Mouse (Mus musculus) ES-E14 (cell line): ENCODE data around the gene Golga2. TPM values are rescaled to one million over a fixed set of nuclear protein-coding genes. Genes with fewer than 3 reads are reported as not detected.
A peak's percentile ranks its signal among the peaks of the same experiment; 100 is the strongest.

ENCODE experiments used
- DNase-seq: peaks from one replicate; pipeline ENCODE4 v3.0.0-alpha.2; 2013; ENCODE audit warnings: low read depth, low spot score
- H3K27ac ChIP-seq: 2 replicates; pipeline ENCODE4 v1.5.1; 2012; ENCODE audit warnings: low read depth, mild to moderate bottlenecking, low read length, moderate library complexity, mixed read lengths; ENCODE audit not compliant: poor library complexity, insufficient read depth, severe bottlenecking
- H3K36me3 ChIP-seq: 2 replicates; pipeline ENCODE4 v1.6.1; 2012; ENCODE audit warnings: mild to moderate bottlenecking, low read length, moderate library complexity, mixed read lengths; ENCODE audit not compliant: control insufficient read depth, poor library complexity, insufficient read depth, severe bottlenecking
- H3K4me1 ChIP-seq, 2 experiments: fragments of 150-350 bp in 1 of 2; sonication (generic) in 1 of 2; 2 replicates each; pipeline ENCODE4 v1.6.1; 2012; ENCODE audit warnings: low read length in 2 of 2, mild to moderate bottlenecking in 1 of 2, mixed read lengths in 1 of 2; ENCODE audit not compliant: control insufficient read depth in 2 of 2, insufficient read depth in 2 of 2, poor library complexity in 1 of 2
- H3K4me3 ChIP-seq, 2 experiments: fragments of 150-350 bp in 1 of 2; sonication (generic) in 1 of 2; 2 replicates each; pipeline ENCODE4 v1.5.1; 2012; ENCODE audit warnings: low read length in 2 of 2, low read depth in 1 of 2, mild to moderate bottlenecking in 1 of 2, mixed read lengths in 1 of 2; ENCODE audit not compliant: insufficient read depth in 1 of 2, poor library complexity in 1 of 2, severe bottlenecking in 1 of 2
- H3K9ac ChIP-seq: 2 replicates; pipeline ENCODE4 v1.6.1; 2012; ENCODE audit warnings: low read depth, mild to moderate bottlenecking, low read length, mixed read lengths; ENCODE audit not compliant: poor library complexity, insufficient read depth, severe bottlenecking
- H3K9me3 ChIP-seq: fragments of 150-350 bp; sonication (generic); 2 replicates; pipeline ENCODE4 v1.6.1; 2012; ENCODE audit warnings: low read depth, mild to moderate bottlenecking, low read length; ENCODE audit not compliant: control insufficient read depth, insufficient read depth
- CHD2 ChIP-seq: IDR thresholded peaks from 2 replicates; pipeline ENCODE4 v1.6.1; 2014; ENCODE audit warnings: mild to moderate bottlenecking, low read depth, low read length, inconsistent platforms
- HCFC1 ChIP-seq: IDR thresholded peaks from 2 replicates; pipeline ENCODE4 v1.6.1; 2012; ENCODE audit warnings: low read length, inconsistent platforms, borderline replicate concordance; ENCODE audit not compliant: insufficient read depth
- MAFK ChIP-seq: IDR thresholded peaks from 2 replicates; pipeline ENCODE4 v1.6.1; 2014; ENCODE audit warnings: mild to moderate bottlenecking, low read depth, low read length, inconsistent platforms; ENCODE audit not compliant: insufficient read depth
- ZC3H11A ChIP-seq: IDR thresholded peaks from 2 replicates; pipeline ENCODE4 v1.6.1; 2012; ENCODE audit warnings: low read depth, mild to moderate bottlenecking, inconsistent platforms, low read length, borderline replicate concordance
- ZNF384 ChIP-seq: IDR thresholded peaks from 2 replicates; pipeline ENCODE4 v1.6.1; 2012; ENCODE audit warnings: low read depth, low read length, inconsistent platforms
- in situ Hi-C, 2 experiments: fragments of 600-800 bp; cut with MboI; formaldehyde crosslinking; loops; one replicate each; pipeline ENCODE4 v1.15.1; 2025; ENCODE audit warnings: low sequenced_read_pairs in 2 of 2, inconsistent platforms in 1 of 2; ENCODE audit not compliant: unreplicated experiment in 2 of 2
- total RNA-seq: library from RNA; depleted of rRNA; stranded (reverse); fragments of 300-350 nt; gene quantifications from 2 replicates; pipeline ENCODE4 v1.2.3, GENCODE M21; 2012

The Golga2 gene
- total RNA-seq, 1 experiment = 42.2 TPM

GRCm38 (mm10) chr2:32258887-32259533 lies 28.2 kb upstream of the Golga2 start:
- peaks cover 0 to 8% of the 10 kb centered on the region in 2 experiments; a peak in 1 of 4 replicates for H3K4me1 ChIP-seq
- H3K27ac ChIP-seq = 0 out of 2 replicates have a peak overlapping the region, but pooled peaks have one; percentile 13
- TF ChIP-seq MAFK = no peak
- no peak for TF ChIP-seq ZC3H11A
- no peak for TF ChIP-seq ZNF384
- TF ChIP-seq HCFC1 = no peak
- no peak for TF ChIP-seq CHD2
- H3K9ac ChIP-seq = peak overlapping the region; percentile 96
- peak overlapping the region; percentile 75 to 97 for H3K4me3 ChIP-seq
- peaks cover 24% of the 10 kb centered on the region for H3K36me3 ChIP-seq
- in situ Hi-C loops = no loop called here
- no peak for DNase-seq
- H3K9me3 ChIP-seq = no peaks in the 10 kb centered on the region

- peaks cover 18% of the 10 kb centered on the region for H3K36me3 ChIP-seq
- peaks cover 0 to 8% of the 10 kb centered on the region in 2 experiments; a peak in 1 of 4 replicates for H3K4me1 ChIP-seq
- peak within 1 kb of the TSS; percentile 75 to 97 for H3K4me3 ChIP-seq
- no peaks in the 10 kb centered on the region for H3K9me3 ChIP-seq
- peak within 1 kb of the TSS; percentile 47; the same call in 1 of the 2 replicates for H3K27ac ChIP-seq
- TF ChIP-seq ZNF384 (no peak), MAFK (no peak), HCFC1 (no peak), CHD2 (no peak)
- peak; percentile 87 for DNase-seq
- peak within 1 kb of the TSS; percentile 96 for H3K9ac ChIP-seq
- in situ Hi-C loops = no loop called here
Measured at GRCm38 (mm10) chr2:32259657-32260417, 27.3 kb upstream of the Golga2 start, which contains the start of gene Uck1. Gene Uck1, minus strand, starts transcription at chr2:32260159.

- no peak overlapping the region for H3K27ac ChIP-seq
- DNase-seq = peak; percentile 88
- peaks cover 0 to 8% of the 10 kb centered on the region in 2 experiments; a peak in 1 of 4 replicates for H3K4me1 ChIP-seq
- H3K9me3 ChIP-seq = no peaks in the 10 kb centered on the region
- H3K4me3 ChIP-seq = no peak overlapping the region
- TF ChIP-seq ZC3H11A (0 out of 2 replicates have a peak, but pooled peaks have one; percentile 4), ZNF384 (peak; percentile 87), HCFC1 (0 out of 2 replicates have a peak, but pooled peaks have one; percentile 21), CHD2 (no peak)
- in situ Hi-C loops = no loop called here
- peaks cover 18% of the 10 kb centered on the region for H3K36me3 ChIP-seq
- H3K9ac ChIP-seq = no peak overlapping the region
Measured at GRCm38 (mm10) chr2:32260635-32261034, 26.5 kb upstream of the Golga2 start.

- no peak for TF ChIP-seq HCFC1
- TF ChIP-seq CHD2 = no peak
- Histone ChIP-seq H3K27ac (no peak overlapping the region), H3K4me1 (no peaks in the 10 kb centered on the region), H3K4me3 (no peak overlapping the region), H3K9ac (no peak overlapping the region), H3K36me3 (peaks cover 17% of the 10 kb centered on the region), H3K9me3 (no peaks in the 10 kb centered on the region)
- DNase-seq = no peak
- in situ Hi-C loops = no loop called here
Measured at GRCm38 (mm10) chr2:32275823-32276222, 11.4 kb upstream of the Golga2 start.
